Mouse (Mus musculus): ENCODE results near the gene Xxylt1. TPM values are rescaled to one million over a fixed set of nuclear protein-coding genes. Genes with fewer than 3 reads are reported as not detected.
A peak's percentile ranks its signal among the peaks of the same experiment; 100 is the strongest.

Xxylt1 gene
- polyA plus RNA-seq, 1 experiment = 15.3 TPM

- no peak for TF ChIP-seq CTCF (IDR thresholded peaks at IDR 0.05; ENCODE audit: borderline replicate concordance, extremely low read depth, insufficient read depth, insufficient read length)
- TF ChIP-seq POLR2A (IDR thresholded peaks at IDR 0.05; ENCODE audit: borderline replicate concordance, extremely low read depth, insufficient read depth, insufficient read length, poor library complexity, severe bottlenecking) = no peak
- DNase-seq (ENCODE audit: low read depth) = no peak
Observed at GRCm38 (mm10) chr16:30984101-30984500, 97.1 kb downstream of the Xxylt1 start.

- TF ChIP-seq CTCF (IDR thresholded peaks at IDR 0.05; ENCODE audit: borderline replicate concordance, extremely low read depth, insufficient read depth, insufficient read length) (no peak), POLR2A (IDR thresholded peaks at IDR 0.05; ENCODE audit: borderline replicate concordance, extremely low read depth, insufficient read depth, insufficient read length, poor library complexity, severe bottlenecking) (no peak)
- DNase-seq (ENCODE audit: low read depth) = no peak
Observed at GRCm38 (mm10) chr16:30983699-30984098, 97.5 kb downstream of the Xxylt1 start.

- no peak for DNase-seq (ENCODE audit: low read depth)
- no peak for TF ChIP-seq POLR2A (IDR thresholded peaks at IDR 0.05; ENCODE audit: borderline replicate concordance, extremely low read depth, insufficient read depth, insufficient read length, poor library complexity, severe bottlenecking)
- no peak for TF ChIP-seq CTCF (IDR thresholded peaks at IDR 0.05; ENCODE audit: borderline replicate concordance, extremely low read depth, insufficient read depth, insufficient read length)
Observed at GRCm38 (mm10) chr16:30983281-30983680, 98.0 kb downstream of the Xxylt1 start.

- DNase-seq (ENCODE audit: low read depth) = no peak
- no peak for TF ChIP-seq POLR2A (IDR thresholded peaks at IDR 0.05; ENCODE audit: borderline replicate concordance, extremely low read depth, insufficient read depth, insufficient read length, poor library complexity, severe bottlenecking)
- TF ChIP-seq CTCF (IDR thresholded peaks at IDR 0.05; ENCODE audit: borderline replicate concordance, extremely low read depth, insufficient read depth, insufficient read length) = no peak
Observed at GRCm38 (mm10) chr16:30981345-30981744, 99.9 kb downstream of the Xxylt1 start.

- no peak for TF ChIP-seq POLR2A (IDR thresholded peaks at IDR 0.05; ENCODE audit: borderline replicate concordance, extremely low read depth, insufficient read depth, insufficient read length, poor library complexity, severe bottlenecking)
- TF ChIP-seq CTCF (IDR thresholded peaks at IDR 0.05; ENCODE audit: borderline replicate concordance, extremely low read depth, insufficient read depth, insufficient read length) = no peak
- no peak for DNase-seq (ENCODE audit: low read depth)
Observed at GRCm38 (mm10) chr16:30979905-30980304, 101.3 kb downstream of the Xxylt1 start.

GRCm38 (mm10) chr16:30977728-30978127 is 103.5 kb downstream of the Xxylt1 start:
- TF ChIP-seq POLR2A (IDR thresholded peaks at IDR 0.05; ENCODE audit: borderline replicate concordance, extremely low read depth, insufficient read depth, insufficient read length, poor library complexity, severe bottlenecking) (no peak), CTCF (IDR thresholded peaks at IDR 0.05; ENCODE audit: borderline replicate concordance, extremely low read depth, insufficient read depth, insufficient read length) (no peak)
- DNase-seq (ENCODE audit: low read depth) = no peak

- TF ChIP-seq CTCF (IDR thresholded peaks at IDR 0.05; ENCODE audit: borderline replicate concordance, extremely low read depth, insufficient read depth, insufficient read length) (peak; percentile 95), POLR2A (IDR thresholded peaks at IDR 0.05; ENCODE audit: borderline replicate concordance, extremely low read depth, insufficient read depth, insufficient read length, poor library complexity, severe bottlenecking) (no peak)
Observed at GRCm38 (mm10) chr16:30977186-30977585, 104.0 kb downstream of the Xxylt1 start.

GRCm38 (mm10) chr16:30974549-30974948 is 106.7 kb downstream of the Xxylt1 start:
- no peak for DNase-seq (ENCODE audit: low read depth)
- no peak for TF ChIP-seq POLR2A (IDR thresholded peaks at IDR 0.05; ENCODE audit: borderline replicate concordance, extremely low read depth, insufficient read depth, insufficient read length, poor library complexity, severe bottlenecking)
- no peak for TF ChIP-seq CTCF (IDR thresholded peaks at IDR 0.05; ENCODE audit: borderline replicate concordance, extremely low read depth, insufficient read depth, insufficient read length)

More at GRCm38 (mm10) chr16:30977186-30977585, 104.0 kb downstream of the Xxylt1 start:
- peak; percentile 97 for DNase-seq (ENCODE audit: low read depth)

- TF ChIP-seq CTCF (IDR thresholded peaks at IDR 0.05; ENCODE audit: borderline replicate concordance, extremely low read depth, insufficient read depth, insufficient read length) (no peak), POLR2A (IDR thresholded peaks at IDR 0.05; ENCODE audit: borderline replicate concordance, extremely low read depth, insufficient read depth, insufficient read length, poor library complexity, severe bottlenecking) (no peak)
- no peak for DNase-seq (ENCODE audit: low read depth)
Observed at GRCm38 (mm10) chr16:30973416-30973815, 107.8 kb downstream of the Xxylt1 start.

GRCm38 (mm10) chr16:30971950-30972541 is 109.2 kb downstream of the Xxylt1 start:
- TF ChIP-seq POLR2A (IDR thresholded peaks at IDR 0.05; ENCODE audit: borderline replicate concordance, extremely low read depth, insufficient read depth, insufficient read length, poor library complexity, severe bottlenecking) (no peak), CTCF (IDR thresholded peaks at IDR 0.05; ENCODE audit: borderline replicate concordance, extremely low read depth, insufficient read depth, insufficient read length) (no peak)
- no peak for DNase-seq (ENCODE audit: low read depth)

- peak; percentile 48 for DNase-seq (ENCODE audit: low read depth)
Observed at GRCm38 (mm10) chr16:30969266-30970064, 111.8 kb downstream of the Xxylt1 start.

More at GRCm38 (mm10) chr16:30969266-30970064, 111.8 kb downstream of the Xxylt1 start:
- TF ChIP-seq CTCF (IDR thresholded peaks at IDR 0.05; ENCODE audit: borderline replicate concordance, extremely low read depth, insufficient read depth, insufficient read length) (no peak), POLR2A (IDR thresholded peaks at IDR 0.05; ENCODE audit: borderline replicate concordance, extremely low read depth, insufficient read depth, insufficient read length, poor library complexity, severe bottlenecking) (no peak)
